Mouse (Mus musculus): ENCODE measurements around the gene Syt1. TPM values are rescaled to one million over a fixed set of nuclear protein-coding genes. Genes with fewer than 3 reads are reported as not detected.

Gene Syt1
- polyA plus RNA-seq, 1 experiment, result 0.67 TPM

DNA sequence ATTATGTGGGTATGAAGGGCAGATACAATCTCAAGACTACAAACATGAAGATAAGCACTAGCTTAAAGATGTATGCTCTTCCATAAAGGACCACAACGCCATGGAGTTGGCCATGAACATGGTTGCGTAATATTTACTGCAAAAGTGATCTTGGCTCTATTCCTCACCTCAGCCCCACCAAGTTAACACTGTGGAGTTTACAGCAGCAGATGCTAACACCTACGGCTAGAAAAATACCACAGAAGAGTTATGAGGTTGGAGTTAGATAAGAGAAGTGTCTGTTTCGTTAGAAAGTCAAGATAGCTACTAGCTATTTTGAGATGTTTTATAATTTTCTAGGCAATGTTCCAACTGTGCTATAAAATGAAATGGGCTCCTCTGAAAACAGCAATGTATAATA lies 353.9 kb downstream of the Syt1 start:
- Histone ChIP-seq H3K27me3 (ENCODE audit: control insufficient read depth, insufficient read depth, low read length) (no peaks in the 10 kb centered on the region), H3K27ac (ENCODE audit: insufficient read depth, low read depth, low read length) (no peak overlapping the region), H3K4me1 (ENCODE audit: control insufficient read depth, insufficient read depth, insufficient read length, low read length) (no peaks in the 10 kb centered on the region), H3K4me3 (ENCODE audit: low read depth, low read length) (no peak overlapping the region), H3K36me3 (ENCODE audit: control insufficient read depth, insufficient read depth, low read length) (no peaks in the 10 kb centered on the region)
- WGBS, result 52% methylated on average over 4 of the region's 4 CpGs
- no peak for TF ChIP-seq CTCF (IDR thresholded peaks at IDR 0.05; ENCODE audit: extremely low read depth, insufficient read length, insufficient replicate concordance, low read depth, low read length)
- no peak for TF ChIP-seq POLR2A (IDR thresholded peaks at IDR 0.05; ENCODE audit: low read depth, low read length)

DNA sequence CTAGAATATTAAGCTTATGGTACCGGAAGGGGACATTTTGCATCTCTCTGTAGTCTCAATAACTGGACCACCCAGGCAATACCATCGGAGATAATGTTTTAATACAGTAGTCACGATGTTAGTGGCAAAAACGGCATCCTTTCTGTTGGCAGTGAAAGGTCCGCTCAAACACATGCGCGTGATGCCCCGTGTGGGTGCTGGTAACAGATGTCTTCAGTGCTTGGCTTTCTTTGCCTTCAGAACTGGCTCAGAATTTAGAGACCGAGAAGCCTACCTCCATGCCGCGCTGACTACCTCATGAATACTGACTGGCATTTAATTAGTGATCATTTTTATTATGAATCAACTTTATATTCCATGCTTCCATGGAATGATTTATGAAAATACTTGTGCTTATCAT lies 355.7 kb downstream of the Syt1 start:
- H3K36me3 ChIP-seq (ENCODE audit: control insufficient read depth, insufficient read depth, low read length), result no peaks in the 10 kb centered on the region
- no peak overlapping the region for H3K27ac ChIP-seq (ENCODE audit: insufficient read depth, low read depth, low read length)
- no peaks in the 10 kb centered on the region for H3K27me3 ChIP-seq (ENCODE audit: control insufficient read depth, insufficient read depth, low read length)
- H3K4me3 ChIP-seq (ENCODE audit: low read depth, low read length), result no peak overlapping the region
- TF ChIP-seq CTCF (IDR thresholded peaks at IDR 0.05; ENCODE audit: extremely low read depth, insufficient read length, insufficient replicate concordance, low read depth, low read length), result no peak
- no peak for TF ChIP-seq POLR2A (IDR thresholded peaks at IDR 0.05; ENCODE audit: low read depth, low read length)
- H3K4me1 ChIP-seq (ENCODE audit: control insufficient read depth, insufficient read depth, insufficient read length, low read length), result no peaks in the 10 kb centered on the region
- WGBS, result 96% methylated on average over 11 of the region's 11 CpGs

DNA sequence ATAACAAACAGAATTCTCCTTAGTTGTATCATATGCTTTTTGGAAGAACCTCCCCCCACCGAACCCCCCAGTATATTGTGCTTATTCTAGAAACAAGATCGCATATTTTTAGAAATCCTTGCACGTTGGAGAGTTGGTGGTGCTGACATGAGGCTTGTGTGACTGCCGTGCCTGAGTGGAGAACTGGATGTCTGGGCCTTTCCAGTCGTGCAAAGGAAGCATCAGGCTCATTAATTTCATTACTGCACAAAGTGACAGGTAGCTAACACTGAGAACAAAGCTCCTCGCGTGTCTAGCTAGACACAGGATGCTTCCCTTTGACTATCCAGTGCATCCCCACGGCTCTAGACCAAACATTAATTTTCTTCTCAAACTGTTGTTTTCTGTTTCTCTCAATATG lies 358.0 kb downstream of the Syt1 start:
- Histone ChIP-seq H3K36me3 (ENCODE audit: control insufficient read depth, insufficient read depth, low read length) (no peaks in the 10 kb centered on the region), H3K27ac (ENCODE audit: insufficient read depth, low read depth, low read length) (no peak overlapping the region), H3K4me1 (ENCODE audit: control insufficient read depth, insufficient read depth, insufficient read length, low read length) (no peaks in the 10 kb centered on the region), H3K4me3 (ENCODE audit: low read depth, low read length) (no peak overlapping the region), H3K27me3 (ENCODE audit: control insufficient read depth, insufficient read depth, low read length) (no peaks in the 10 kb centered on the region)
- TF ChIP-seq CTCF (IDR thresholded peaks at IDR 0.05; ENCODE audit: extremely low read depth, insufficient read length, insufficient replicate concordance, low read depth, low read length) (no peak), POLR2A (IDR thresholded peaks at IDR 0.05; ENCODE audit: low read depth, low read length) (no peak)
- 72% methylated on average over 8 of the region's 8 CpGs for WGBS

DNA sequence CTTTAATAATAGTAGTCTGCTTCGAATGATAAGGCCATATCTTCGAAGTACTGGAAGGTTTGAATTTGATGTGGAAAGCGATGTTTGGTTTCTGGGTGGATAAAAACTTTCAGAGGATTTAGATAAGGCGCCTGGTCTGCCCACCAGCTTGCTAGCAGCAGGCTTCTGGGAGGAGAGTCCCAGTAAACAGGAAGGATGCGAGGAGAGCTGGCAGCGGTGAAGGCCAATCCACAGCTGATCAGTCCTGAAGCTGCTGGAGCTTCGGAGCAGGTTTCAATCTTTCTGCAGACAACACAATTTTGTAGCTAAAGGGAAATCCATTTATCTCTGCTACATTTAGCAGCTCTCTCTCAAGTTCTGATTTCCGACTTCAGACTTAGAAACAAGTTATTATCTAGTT lies 358.7 kb downstream of the Syt1 start:
- Histone ChIP-seq H3K27ac (ENCODE audit: insufficient read depth, low read depth, low read length) (no peak overlapping the region), H3K36me3 (ENCODE audit: control insufficient read depth, insufficient read depth, low read length) (no peaks in the 10 kb centered on the region), H3K4me3 (ENCODE audit: low read depth, low read length) (no peak overlapping the region), H3K27me3 (ENCODE audit: control insufficient read depth, insufficient read depth, low read length) (no peaks in the 10 kb centered on the region), H3K4me1 (ENCODE audit: control insufficient read depth, insufficient read depth, insufficient read length, low read length) (no peaks in the 10 kb centered on the region)
- WGBS, result 47% methylated on average over 8 of the region's 8 CpGs
- no peak for TF ChIP-seq POLR2A (IDR thresholded peaks at IDR 0.05; ENCODE audit: low read depth, low read length)
- no peak for TF ChIP-seq CTCF (IDR thresholded peaks at IDR 0.05; ENCODE audit: extremely low read depth, insufficient read length, insufficient replicate concordance, low read depth, low read length)

DNA sequence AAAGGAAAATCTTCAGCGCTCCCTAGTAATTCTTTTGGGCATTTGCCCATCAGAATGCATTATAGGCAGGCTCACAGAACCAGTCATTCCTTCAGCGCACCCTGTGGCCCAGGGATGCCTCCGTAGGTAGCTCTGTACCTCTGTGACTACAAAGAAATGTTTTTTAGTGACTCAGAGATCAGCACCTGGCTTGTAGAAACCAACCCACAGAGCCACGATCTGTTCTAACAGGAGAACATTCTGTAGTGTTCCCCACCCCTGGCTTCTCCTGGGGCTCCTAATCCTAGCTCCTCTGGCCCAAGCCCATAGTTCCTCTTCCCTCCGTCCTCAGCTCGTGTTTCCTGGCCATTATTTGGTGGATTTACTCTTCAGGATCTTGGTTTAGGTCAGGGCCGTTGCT lies 361.6 kb downstream of the Syt1 start:
- no peak for TF ChIP-seq POLR2A (IDR thresholded peaks at IDR 0.05; ENCODE audit: low read depth, low read length)
- no peak for TF ChIP-seq CTCF (IDR thresholded peaks at IDR 0.05; ENCODE audit: extremely low read depth, insufficient read length, insufficient replicate concordance, low read depth, low read length)
- no peaks in the 10 kb centered on the region for H3K36me3 ChIP-seq (ENCODE audit: control insufficient read depth, insufficient read depth, low read length)
- no peaks in the 10 kb centered on the region for H3K27me3 ChIP-seq (ENCODE audit: control insufficient read depth, insufficient read depth, low read length)
- WGBS, result 69% methylated on average over 7 of the region's 7 CpGs
- H3K27ac ChIP-seq (ENCODE audit: insufficient read depth, low read depth, low read length), result no peak overlapping the region
- H3K4me1 ChIP-seq (ENCODE audit: control insufficient read depth, insufficient read depth, insufficient read length, low read length), result no peaks in the 10 kb centered on the region
- H3K4me3 ChIP-seq (ENCODE audit: low read depth, low read length), result no peak overlapping the region

DNA sequence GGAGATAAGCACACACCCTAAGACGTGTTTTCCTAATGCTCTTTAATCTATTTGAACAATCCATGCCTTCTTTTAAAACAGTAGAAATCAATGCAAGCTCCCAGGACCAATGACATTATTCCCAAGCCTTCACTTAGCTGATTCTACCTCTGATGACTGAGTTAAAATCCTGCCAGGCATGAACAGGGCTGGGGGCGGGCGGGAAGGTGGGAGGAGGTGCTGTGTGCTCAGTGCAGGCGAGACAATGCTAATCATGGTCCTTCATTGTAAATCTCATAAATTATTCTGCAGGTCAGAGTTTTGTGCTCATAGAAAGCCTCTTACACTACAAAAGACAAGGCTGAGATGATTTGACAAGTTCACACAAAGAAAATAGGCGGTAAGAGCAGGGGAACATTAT lies 366.9 kb downstream of the Syt1 start:
- H3K36me3 ChIP-seq (ENCODE audit: control insufficient read depth, insufficient read depth, low read length), result no peaks in the 10 kb centered on the region
- no peaks in the 10 kb centered on the region for H3K4me1 ChIP-seq (ENCODE audit: control insufficient read depth, insufficient read depth, insufficient read length, low read length)
- TF ChIP-seq CTCF (IDR thresholded peaks at IDR 0.05; ENCODE audit: extremely low read depth, insufficient read length, insufficient replicate concordance, low read depth, low read length) (no peak), POLR2A (IDR thresholded peaks at IDR 0.05; ENCODE audit: low read depth, low read length) (no peak)
- H3K27me3 ChIP-seq (ENCODE audit: control insufficient read depth, insufficient read depth, low read length), result no peaks in the 10 kb centered on the region
- WGBS, result 41% methylated on average over 5 of the region's 5 CpGs
- H3K27ac ChIP-seq (ENCODE audit: insufficient read depth, low read depth, low read length), result no peak overlapping the region
- no peak overlapping the region for H3K4me3 ChIP-seq (ENCODE audit: low read depth, low read length)

DNA sequence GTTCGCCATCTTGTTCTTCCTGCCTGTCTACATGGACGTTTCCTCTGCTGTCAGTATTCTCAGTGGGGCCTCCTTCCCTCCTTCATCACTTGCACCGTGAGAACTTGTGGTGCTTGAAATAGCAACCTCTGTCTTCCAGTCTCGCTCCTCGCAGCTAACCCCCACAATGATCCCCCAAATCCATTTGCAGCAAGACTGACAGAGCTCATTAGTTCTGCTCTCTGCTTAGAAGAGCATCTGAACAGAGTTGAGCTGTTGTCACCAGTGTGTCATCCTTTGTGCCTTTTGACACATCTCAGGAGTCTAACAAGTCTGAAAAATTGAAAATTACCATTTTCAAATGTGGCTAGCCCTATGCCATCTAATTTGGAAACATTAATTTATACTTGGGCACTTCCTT lies 372.7 kb downstream of the Syt1 start:
- no peak for TF ChIP-seq CTCF (IDR thresholded peaks at IDR 0.05; ENCODE audit: extremely low read depth, insufficient read length, insufficient replicate concordance, low read depth, low read length)
- no peak for TF ChIP-seq POLR2A (IDR thresholded peaks at IDR 0.05; ENCODE audit: low read depth, low read length)
- no peaks in the 10 kb centered on the region for H3K27me3 ChIP-seq (ENCODE audit: control insufficient read depth, insufficient read depth, low read length)
- 76% methylated on average over 5 of the region's 5 CpGs for WGBS
- no peak overlapping the region for H3K4me3 ChIP-seq (ENCODE audit: low read depth, low read length)
- H3K27ac ChIP-seq (ENCODE audit: insufficient read depth, low read depth, low read length), result no peak overlapping the region
- no peaks in the 10 kb centered on the region for H3K36me3 ChIP-seq (ENCODE audit: control insufficient read depth, insufficient read depth, low read length)
- H3K4me1 ChIP-seq (ENCODE audit: control insufficient read depth, insufficient read depth, insufficient read length, low read length), result no peaks in the 10 kb centered on the region

DNA sequence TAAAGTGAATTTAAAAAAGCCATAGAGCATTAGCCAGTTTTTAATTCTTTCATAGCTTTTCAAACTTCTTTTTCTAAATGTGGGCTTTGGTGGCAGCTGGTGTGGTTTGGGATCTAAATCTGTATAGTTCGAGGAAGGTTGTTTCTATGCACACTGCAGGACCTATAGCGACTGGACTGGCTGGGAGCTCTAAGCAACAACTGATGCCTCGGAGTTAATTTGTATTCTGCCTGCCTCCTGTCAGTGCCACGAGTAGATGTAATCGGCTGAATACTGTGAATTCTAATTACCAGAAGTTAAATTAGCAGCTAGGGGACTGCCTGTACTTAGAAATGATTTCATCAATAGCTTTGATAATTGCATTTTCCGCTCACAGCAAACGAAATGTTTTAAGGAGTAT lies 374.7 kb downstream of the Syt1 start:
- H3K4me3 ChIP-seq (ENCODE audit: low read depth, low read length), result no peak overlapping the region
- H3K27ac ChIP-seq (ENCODE audit: insufficient read depth, low read depth, low read length), result no peak overlapping the region
- TF ChIP-seq CTCF (IDR thresholded peaks at IDR 0.05; ENCODE audit: extremely low read depth, insufficient read length, insufficient replicate concordance, low read depth, low read length) (no peak), POLR2A (IDR thresholded peaks at IDR 0.05; ENCODE audit: low read depth, low read length) (no peak)
- WGBS, result 81% methylated on average over 7 of the region's 7 CpGs
- no peaks in the 10 kb centered on the region for H3K4me1 ChIP-seq (ENCODE audit: control insufficient read depth, insufficient read depth, insufficient read length, low read length)
- H3K27me3 ChIP-seq (ENCODE audit: control insufficient read depth, insufficient read depth, low read length), result no peaks in the 10 kb centered on the region
- H3K36me3 ChIP-seq (ENCODE audit: control insufficient read depth, insufficient read depth, low read length), result no peaks in the 10 kb centered on the region
